Mouse (Mus musculus): ENCODE measurements around the gene Sin3a. TPM values are rescaled to one million over a fixed set of nuclear protein-coding genes. Genes with fewer than 3 reads are reported as not detected.
A peak's percentile ranks its signal among the peaks of the same experiment; 100 is the strongest.

The Sin3a gene
- polyA plus RNA-seq, 1 experiment from 2014 or later = 62.5 TPM

DNA sequence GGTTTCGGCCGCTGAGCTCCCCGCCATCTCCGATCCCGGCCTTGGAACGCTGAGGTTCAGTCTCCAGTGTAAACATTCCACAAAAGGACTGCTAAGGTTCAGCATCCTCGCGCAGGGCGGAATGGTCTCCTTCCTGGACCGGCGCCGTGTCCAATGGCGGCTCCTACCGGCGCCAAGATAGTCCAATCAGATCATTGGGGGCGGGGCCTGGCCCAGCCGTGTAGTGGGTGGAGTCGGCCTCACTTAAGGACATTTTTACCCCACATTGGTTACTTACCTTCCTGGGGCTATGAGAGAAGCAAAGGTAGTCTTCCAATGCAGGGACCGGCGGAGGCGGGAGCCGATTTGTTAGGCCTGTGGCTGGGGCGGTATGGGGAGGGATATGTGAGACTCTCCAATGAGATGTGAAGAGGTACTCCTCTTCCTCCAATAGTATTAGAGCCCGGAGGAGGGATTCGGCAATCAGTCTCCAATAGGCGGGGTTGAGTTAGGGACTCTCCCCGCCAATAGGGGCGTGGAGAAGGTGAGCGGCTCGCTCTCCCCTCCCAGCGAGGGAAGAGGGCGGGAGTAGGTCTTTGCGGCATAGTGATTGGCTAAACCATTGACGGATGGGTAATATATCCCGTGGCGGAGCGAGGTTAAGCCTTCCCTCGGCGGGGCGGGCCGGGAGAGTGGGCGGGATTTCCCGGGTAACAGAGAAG lies 4.0 kb downstream of the Sin3a start:
- Histone ChIP-seq H3K9me3 (replicated peaks) (no peaks in the 10 kb centered on the region), H3K36me3 (peaks cover 13% of the 10 kb centered on the region), H3K27me3 (ENCODE audit: low read depth, poor library complexity, severe bottlenecking) (no peaks in the 10 kb centered on the region), H3K27ac (peak overlapping the region; percentile 95), H3K4me3 (peak overlapping the region; percentile 94), H3K4me1 (peaks cover 27% of the 10 kb centered on the region)
- under 1% methylated on average over 43 of the region's 43 CpGs for WGBS
- DNase-seq (ENCODE audit: low spot score) = peak; percentile 94

DNA sequence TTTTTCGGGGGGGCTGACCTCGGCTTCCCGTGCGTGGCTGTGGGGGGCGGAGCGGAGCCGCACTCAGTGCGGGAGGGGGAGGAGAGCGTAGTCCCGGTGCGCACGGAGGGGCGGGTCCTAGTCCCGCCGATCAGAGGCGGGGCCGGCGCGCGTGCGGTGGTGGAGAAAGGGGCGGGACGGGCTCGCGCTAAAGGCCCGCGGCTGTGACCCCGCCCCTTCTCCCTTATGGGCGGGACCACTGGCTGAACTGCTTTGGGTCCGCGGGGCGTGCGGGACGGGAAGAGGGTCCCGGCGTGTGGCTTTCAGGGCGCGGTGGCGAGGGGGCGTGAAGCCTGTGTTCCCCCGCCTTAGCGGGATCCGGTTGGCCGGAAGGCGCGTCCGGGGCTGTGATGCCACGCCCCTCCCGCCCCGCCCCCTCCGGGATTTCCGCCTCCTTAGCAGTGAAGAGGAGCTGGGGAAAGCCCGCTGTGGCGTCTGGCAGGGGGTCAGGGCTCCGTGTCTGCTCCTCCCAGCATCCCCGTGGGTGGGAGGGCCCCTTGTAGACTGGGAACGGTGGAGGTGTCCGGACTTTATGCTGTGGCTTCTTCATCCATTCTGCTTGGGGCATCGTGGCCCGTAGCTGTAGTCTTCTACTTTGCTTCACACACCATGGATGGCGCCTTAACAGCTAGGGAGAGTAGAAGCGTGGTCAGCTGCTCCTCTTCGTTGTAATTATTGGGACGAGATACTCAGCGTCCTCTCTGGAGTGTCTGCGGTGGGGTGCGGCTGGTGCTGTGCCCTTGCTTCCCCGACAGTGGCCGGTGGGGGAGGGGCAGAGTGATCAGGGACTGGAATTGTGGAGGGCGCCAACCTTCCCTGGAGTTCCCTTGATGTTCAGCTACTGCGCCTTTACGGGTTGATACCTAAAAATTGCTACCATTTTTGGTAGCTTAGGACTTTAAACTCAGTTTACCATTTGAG lies 5.1 kb downstream of the Sin3a start:
- under 1% methylated on average over 66 of the region's 72 CpGs for WGBS
- peak overlapping the region; percentile 94 for H3K4me3 ChIP-seq
- no peaks in the 10 kb centered on the region for H3K9me3 ChIP-seq (replicated peaks)
- peak; percentile 93 for DNase-seq (ENCODE audit: low spot score)
- H3K4me1 ChIP-seq = peaks cover 21% of the 10 kb centered on the region
- peaks cover 22% of the 10 kb centered on the region for H3K36me3 ChIP-seq
- no peaks in the 10 kb centered on the region for H3K27me3 ChIP-seq (ENCODE audit: low read depth, poor library complexity, severe bottlenecking)
- H3K27ac ChIP-seq = peak overlapping the region; percentile 95

DNA sequence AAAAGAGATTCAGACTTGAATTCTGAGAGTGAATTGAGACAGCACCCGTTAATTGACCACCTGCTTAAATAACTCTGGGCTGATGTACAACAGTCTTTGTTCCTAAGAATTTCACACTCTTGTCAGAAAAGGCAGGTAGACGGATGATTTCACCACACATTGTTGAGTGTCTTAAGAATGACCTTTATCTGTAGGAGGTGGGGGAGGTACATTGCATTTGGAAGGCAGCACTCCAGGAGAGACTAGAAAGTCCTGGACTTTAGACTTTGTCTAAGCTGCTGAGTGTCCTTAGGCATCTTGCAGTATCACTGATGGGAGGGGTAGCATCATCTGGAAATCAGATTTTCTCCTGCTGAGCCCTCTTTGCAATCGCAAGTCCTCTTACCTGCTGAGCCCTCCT lies 10.4 kb downstream of the Sin3a start:
- no peak overlapping the region for H3K27ac ChIP-seq
- no peaks in the 10 kb centered on the region for H3K27me3 ChIP-seq (ENCODE audit: low read depth, poor library complexity, severe bottlenecking)
- H3K4me1 ChIP-seq = peaks cover 4% of the 10 kb centered on the region
- 91% methylated on average over 3 of the region's 3 CpGs for WGBS
- no peak overlapping the region for H3K4me3 ChIP-seq
- no peak for DNase-seq (ENCODE audit: low spot score)
- H3K36me3 ChIP-seq = peaks cover 75% of the 10 kb centered on the region
- no peaks in the 10 kb centered on the region for H3K9me3 ChIP-seq (replicated peaks)

DNA sequence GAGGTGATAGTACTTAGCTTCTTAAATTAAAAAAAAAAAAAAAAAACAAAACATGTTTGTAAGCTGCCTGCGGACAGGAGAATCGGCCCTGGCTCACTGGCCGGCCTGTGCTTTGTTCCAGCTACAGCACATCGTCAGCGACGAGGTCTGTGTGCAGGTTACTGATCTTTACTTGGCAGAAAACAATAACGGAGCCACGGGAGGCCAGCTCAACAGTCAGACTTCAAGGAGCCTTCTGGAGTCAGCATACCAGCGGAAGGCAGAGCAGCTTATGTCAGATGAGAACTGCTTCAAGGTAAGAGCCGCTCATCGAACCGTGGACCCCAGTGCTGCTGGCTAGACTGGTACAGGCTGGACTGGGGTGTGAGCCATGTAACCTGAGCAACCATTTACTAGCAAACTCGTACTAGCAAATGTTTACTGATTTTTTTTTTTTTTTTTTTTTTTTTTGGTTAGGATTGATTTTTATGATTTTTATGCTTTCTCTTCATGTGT lies 45.5 kb downstream of the Sin3a start:
- peaks cover 99% of the 10 kb centered on the region for H3K36me3 ChIP-seq
- no peak for DNase-seq (ENCODE audit: low spot score)

DNA sequence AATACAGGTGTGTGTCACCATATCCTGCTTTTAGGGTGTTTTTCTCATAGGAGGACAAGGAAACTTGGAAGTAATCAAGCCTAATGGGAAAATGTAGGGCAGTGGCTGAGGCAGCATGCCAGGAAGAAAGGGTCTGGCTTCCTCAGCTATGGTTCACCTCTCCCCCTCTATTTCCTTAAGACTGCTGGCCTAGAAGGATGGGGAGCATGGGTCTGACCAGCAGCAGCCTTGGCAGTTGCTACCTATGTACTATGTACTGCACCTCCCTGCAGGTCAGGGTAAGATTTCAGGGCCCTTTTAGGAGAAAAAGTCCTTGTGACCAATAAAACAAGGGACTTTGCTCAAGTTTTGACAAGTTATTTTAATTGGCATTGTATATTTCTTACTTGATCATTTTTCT lies 57.8 kb downstream of the Sin3a start:
- Histone ChIP-seq H3K9me3 (replicated peaks) (no peaks in the 10 kb centered on the region), H3K36me3 (peaks cover 56% of the 10 kb centered on the region), H3K27ac (no peak overlapping the region), H3K27me3 (ENCODE audit: low read depth, poor library complexity, severe bottlenecking) (no peaks in the 10 kb centered on the region), H3K4me1 (peaks cover 18% of the 10 kb centered on the region), H3K4me3 (peak overlapping the region; percentile 75; the same call in 1 of the 2 replicates)
- DNase-seq (ENCODE audit: low spot score) = no peak

More for the DNA sequence above, 45.5 kb downstream of the Sin3a start:
- WGBS = 95% methylated on average over 13 of the region's 13 CpGs
- Histone ChIP-seq H3K9me3 (replicated peaks) (no peaks in the 10 kb centered on the region), H3K27me3 (ENCODE audit: low read depth, poor library complexity, severe bottlenecking) (no peaks in the 10 kb centered on the region), H3K4me1 (no peaks in the 10 kb centered on the region), H3K4me3 (no peak overlapping the region), H3K27ac (no peak overlapping the region)

DNA sequence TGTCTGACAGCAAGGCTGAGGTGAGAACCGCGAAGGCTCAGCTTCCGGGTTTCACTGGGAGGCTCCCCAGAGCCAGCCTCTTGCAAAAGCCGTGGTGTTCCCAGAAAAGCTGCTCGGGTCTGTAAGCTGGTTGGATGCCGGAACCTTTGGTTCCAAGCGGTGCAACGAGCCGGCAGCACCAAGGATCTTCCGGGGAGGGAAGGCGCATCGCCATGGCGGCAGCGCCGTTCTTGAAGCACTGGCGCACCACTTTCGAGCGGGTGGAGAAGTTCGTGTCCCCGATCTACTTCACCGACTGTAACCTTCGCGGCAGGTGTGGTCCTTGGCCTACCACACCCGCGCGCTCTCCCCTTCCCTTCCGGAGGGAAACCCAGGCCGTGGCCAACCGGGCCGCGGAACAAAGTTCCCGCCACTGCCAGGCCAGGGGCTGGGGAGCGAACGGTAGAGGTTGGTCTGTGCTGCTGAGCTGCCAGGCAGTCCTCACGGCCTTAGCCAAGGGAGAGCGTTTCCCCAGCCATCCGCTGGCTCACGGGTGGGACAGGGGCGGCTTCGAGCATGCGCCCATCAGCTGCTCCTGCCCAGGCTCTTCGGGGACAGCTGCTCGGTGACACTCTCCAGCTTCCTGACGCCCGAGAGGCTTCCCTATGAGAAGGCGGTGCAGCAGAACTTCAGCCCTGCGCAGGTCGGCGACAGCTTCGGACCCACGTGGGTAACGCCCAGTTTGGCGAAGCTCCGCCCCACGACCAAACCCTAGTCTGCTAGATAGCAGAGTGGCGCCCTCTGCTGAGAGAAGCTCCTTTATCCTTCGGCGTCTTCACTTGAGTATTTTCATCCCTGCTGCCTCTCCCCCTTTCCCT lies 59.0 kb downstream of the Sin3a start, which contains the start of gene Man2c1:
TSS of gene Man2c1 (plus strand) at position 114 of the 857 bp plus-strand sequence.
- Histone ChIP-seq H3K4me1 (peaks cover 18% of the 10 kb centered on the region), H3K27me3 (ENCODE audit: low read depth, poor library complexity, severe bottlenecking) (no peaks in the 10 kb centered on the region), H3K4me3 (peak within 1 kb of the TSS; percentile 75), H3K36me3 (peaks cover 56% of the 10 kb centered on the region), H3K9me3 (replicated peaks) (no peaks in the 10 kb centered on the region), H3K27ac (peak within 1 kb of the TSS; percentile 88)
- under 1% methylated on average over 58 of the region's 58 CpGs for WGBS
- DNase-seq (ENCODE audit: low spot score) = peak; percentile 88

DNA sequence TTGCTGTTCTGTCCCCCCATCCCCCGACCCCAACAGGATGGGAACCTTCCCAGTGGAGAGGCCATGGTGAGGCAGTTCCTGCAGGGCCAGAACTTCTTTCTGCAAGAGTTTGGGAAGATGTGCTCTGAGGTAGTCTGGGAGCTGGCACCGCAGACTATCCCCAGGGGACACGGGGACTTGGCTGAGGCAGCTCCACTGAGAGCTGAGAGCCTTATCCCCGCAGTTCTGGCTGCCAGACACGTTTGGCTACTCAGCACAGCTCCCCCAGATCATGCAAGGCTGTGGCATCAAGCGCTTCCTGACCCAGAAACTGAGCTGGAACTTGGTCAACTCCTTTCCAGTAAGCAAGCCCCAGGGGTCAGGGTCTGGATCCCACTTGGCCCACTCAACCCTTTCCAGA lies 65.4 kb downstream of the Sin3a start:
- Histone ChIP-seq H3K4me1 (no peaks in the 10 kb centered on the region), H3K27ac (no peak overlapping the region), H3K27me3 (ENCODE audit: low read depth, poor library complexity, severe bottlenecking) (no peaks in the 10 kb centered on the region), H3K9me3 (replicated peaks) (no peaks in the 10 kb centered on the region), H3K36me3 (peaks cover 86% of the 10 kb centered on the region), H3K4me3 (no peak overlapping the region)
- no peak for DNase-seq (ENCODE audit: low spot score)
- 88% methylated on average over 6 of the region's 6 CpGs for WGBS

DNA sequence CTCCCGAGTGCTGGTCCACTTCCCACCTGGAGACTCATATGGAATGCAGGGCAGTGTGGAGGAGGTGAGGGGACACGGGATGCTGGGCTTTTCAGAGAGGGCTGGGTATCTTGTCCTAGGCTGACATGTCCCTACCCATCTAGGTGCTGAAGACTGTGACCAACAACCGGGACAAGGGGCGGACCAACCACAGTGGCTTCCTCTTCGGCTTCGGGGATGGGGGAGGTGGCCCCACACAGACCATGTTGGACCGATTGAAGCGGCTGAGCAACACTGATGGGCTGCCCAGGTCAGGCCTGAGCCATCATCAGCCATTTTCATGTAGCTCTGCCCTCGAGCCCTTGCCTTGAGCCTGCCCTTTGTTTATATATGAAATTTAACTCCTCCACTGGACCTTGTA lies 65.9 kb downstream of the Sin3a start:
- no peaks in the 10 kb centered on the region for H3K27me3 ChIP-seq (ENCODE audit: low read depth, poor library complexity, severe bottlenecking)
- H3K9me3 ChIP-seq (replicated peaks) = no peaks in the 10 kb centered on the region
- 90% methylated on average over 9 of the region's 9 CpGs for WGBS
- no peaks in the 10 kb centered on the region for H3K4me1 ChIP-seq
- no peak overlapping the region for H3K4me3 ChIP-seq
- H3K36me3 ChIP-seq = peaks cover 91% of the 10 kb centered on the region
- DNase-seq (ENCODE audit: low spot score) = no peak
- no peak overlapping the region for H3K27ac ChIP-seq

DNA sequence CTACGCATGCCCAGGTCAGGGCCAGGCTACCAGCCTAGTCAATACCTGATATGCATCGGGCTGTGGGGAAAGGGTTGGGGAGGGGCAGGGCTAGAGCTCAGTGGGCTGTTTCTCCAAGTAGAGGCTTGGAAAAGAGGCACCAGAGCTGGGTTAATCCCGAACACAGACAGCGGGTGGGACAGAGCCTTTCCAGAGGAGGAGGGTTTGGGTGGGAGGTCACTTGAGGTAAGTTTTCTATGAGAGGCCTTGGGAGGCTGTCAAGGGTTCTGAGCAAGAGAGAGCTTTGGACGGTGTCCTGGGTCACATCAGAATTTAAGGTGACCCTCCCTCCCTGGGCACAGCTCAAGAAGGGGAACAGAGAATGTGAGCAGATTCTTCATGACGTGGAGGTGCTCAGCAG lies 66.7 kb downstream of the Sin3a start:
- no peak for DNase-seq (ENCODE audit: low spot score)
- no peaks in the 10 kb centered on the region for H3K27me3 ChIP-seq (ENCODE audit: low read depth, poor library complexity, severe bottlenecking)
- no peaks in the 10 kb centered on the region for H3K4me1 ChIP-seq
- peaks cover 93% of the 10 kb centered on the region for H3K36me3 ChIP-seq
- no peak overlapping the region for H3K27ac ChIP-seq
- WGBS = 94% methylated on average over 6 of the region's 6 CpGs
- H3K4me3 ChIP-seq = no peak overlapping the region
- no peaks in the 10 kb centered on the region for H3K9me3 ChIP-seq (replicated peaks)

DNA sequence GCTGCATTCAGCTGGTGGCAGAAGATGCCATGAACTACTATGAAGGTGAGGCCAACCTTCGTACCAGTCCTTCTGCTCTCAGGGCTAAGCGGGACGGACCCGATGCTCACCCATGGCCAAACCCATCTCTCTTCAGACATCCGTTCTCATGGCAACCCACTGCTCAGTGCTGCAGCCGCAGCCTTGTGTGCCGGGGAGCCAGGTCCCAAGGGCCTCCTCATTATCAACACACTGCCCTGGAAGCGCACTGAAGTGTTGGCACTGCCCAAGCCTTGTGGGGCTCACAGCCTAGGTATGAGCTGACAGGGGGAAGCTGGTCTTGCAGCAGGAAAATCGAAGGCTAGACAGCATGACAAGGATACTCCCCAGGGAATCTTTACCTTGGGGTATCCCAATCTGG lies 67.3 kb downstream of the Sin3a start:
- Histone ChIP-seq H3K27ac (no peak overlapping the region), H3K4me3 (no peak overlapping the region), H3K36me3 (peaks cover 97% of the 10 kb centered on the region), H3K9me3 (replicated peaks) (no peaks in the 10 kb centered on the region), H3K27me3 (ENCODE audit: low read depth, poor library complexity, severe bottlenecking) (no peaks in the 10 kb centered on the region), H3K4me1 (no peaks in the 10 kb centered on the region)
- WGBS = 93% methylated on average over 9 of the region's 9 CpGs
- no peak for DNase-seq (ENCODE audit: low spot score)

DNA sequence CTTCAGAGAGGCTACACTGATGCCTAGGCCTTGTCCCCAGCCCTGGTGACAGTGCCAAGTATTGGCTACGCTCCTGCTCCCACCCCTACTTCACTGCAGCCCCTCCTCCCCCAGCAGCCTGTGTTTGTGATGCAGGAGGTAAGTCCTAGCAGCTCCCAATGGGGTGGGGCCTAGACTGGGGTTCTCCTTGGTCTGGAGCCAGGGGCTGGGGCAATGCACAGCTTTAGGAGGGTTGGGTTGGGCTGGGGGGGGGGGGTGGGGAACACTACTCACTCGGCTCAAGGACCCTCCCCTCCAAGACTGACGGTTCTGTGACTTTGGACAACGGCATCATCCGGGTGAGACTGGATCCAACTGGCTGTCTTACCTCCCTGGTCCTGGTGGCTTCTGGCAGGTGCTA lies 67.7 kb downstream of the Sin3a start:
- 92% methylated on average over 5 of the region's 5 CpGs for WGBS
- H3K27ac ChIP-seq = no peak overlapping the region
- no peaks in the 10 kb centered on the region for H3K27me3 ChIP-seq (ENCODE audit: low read depth, poor library complexity, severe bottlenecking)
- H3K9me3 ChIP-seq (replicated peaks) = no peaks in the 10 kb centered on the region
- H3K4me1 ChIP-seq = no peaks in the 10 kb centered on the region
- H3K36me3 ChIP-seq = peaks cover 94% of the 10 kb centered on the region
- DNase-seq (ENCODE audit: low spot score) = no peak
- H3K4me3 ChIP-seq = no peak overlapping the region
